In the genomic region with DNA sequence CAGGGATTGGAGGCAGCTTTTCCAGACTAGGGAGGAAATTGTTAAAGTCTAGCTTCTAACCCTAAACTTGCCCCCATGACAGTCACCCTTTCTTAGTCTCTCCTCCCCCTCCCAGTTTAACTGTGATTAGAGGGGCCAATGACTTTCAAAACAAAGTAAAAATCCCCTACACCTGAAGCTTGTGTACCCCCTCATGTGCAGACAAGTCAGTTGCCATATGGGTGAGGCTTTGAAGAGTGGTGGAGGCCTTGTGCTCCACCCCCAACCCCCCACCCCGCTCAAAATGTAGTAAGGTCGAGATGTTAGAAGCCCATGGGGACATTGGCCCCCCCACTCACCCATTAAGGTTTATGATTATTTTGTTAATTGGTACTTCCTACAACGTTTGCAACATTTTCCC, we compare ENCODE assay signal across 8 mouse cellular contexts. TPM values are rescaled to one million over a fixed set of nuclear protein-coding genes. Genes with fewer than 3 reads are reported as not detected.
DNase-seq lines count a peak whose midpoint lies in the region; ATAC-seq and TF ChIP-seq lines count a peak whose summit lies in the region.

No protein-coding gene starts in this region.

- WGBS in kidney, embryonic 14.5 days: 7% methylated on average over 3 of the region's 3 CpGs
- 47% methylated on average over 3 of the region's 3 CpGs for WGBS in bone marrow, adult 2 months
- 3% methylated on average over 3 of the region's 3 CpGs for WGBS in hindbrain, embryonic 13.5 days
- 5% methylated on average over 3 of the region's 3 CpGs for WGBS in midbrain, embryonic 12.5 days

- peak overlapping the region; percentile 91; the same call in 1 of the 2 replicates for H3K27ac ChIP-seq in kidney, embryonic 14.5 days (ENCODE audit: low read depth, low read length)
- H3K27ac ChIP-seq in bone marrow, adult 2 months (ENCODE audit: control insufficient read depth, insufficient read depth, low read depth, low read length, poor library complexity): peak overlapping the region; percentile 97
- H3K27ac ChIP-seq in hindbrain, embryonic 13.5 days: peak overlapping the region; percentile 97
- H3K27ac ChIP-seq in midbrain, embryonic 12.5 days (replicated peaks): no peak overlapping the region; the same call in 1 of the 2 replicates

- DNase-seq in kidney, postnatal 25 days: no peak
- DNase-seq in frontal cortex, postnatal 14 days (ENCODE audit: low spot score in 2 of 2): no peak
- no peak for DNase-seq in layer of hippocampus, adult 8-10 months (ENCODE audit: low spot score in 2 of 2)

- no peaks in the 10 kb centered on the region for H3K27me3 ChIP-seq in kidney, embryonic 14.5 days (ENCODE audit: control insufficient read depth, insufficient read depth, low read length)
- H3K27me3 ChIP-seq in hindbrain, embryonic 13.5 days: peaks cover 5% of the 10 kb centered on the region
- H3K27me3 ChIP-seq in midbrain, embryonic 12.5 days: peaks cover 20% of the 10 kb centered on the region

- peaks cover 24% of the 10 kb centered on the region; the same call in 1 of the 2 replicates for H3K4me1 ChIP-seq in kidney, embryonic 14.5 days (ENCODE audit: control insufficient read depth, insufficient read depth, low read length)
- H3K4me1 ChIP-seq in bone marrow, adult 2 months (ENCODE audit: control insufficient read depth, insufficient read depth, low read length): no peaks in the 10 kb centered on the region; the same call in 1 of the 2 replicates
- peaks cover 59% of the 10 kb centered on the region for H3K4me1 ChIP-seq in hindbrain, embryonic 13.5 days (replicated peaks)
- peaks cover 40% of the 10 kb centered on the region for H3K4me1 ChIP-seq in midbrain, embryonic 12.5 days

- peak overlapping the region; percentile 75 for H3K9ac ChIP-seq in kidney, embryonic 14.5 days (ENCODE audit: low read depth, low read length)
- peak overlapping the region; percentile 97 for H3K9ac ChIP-seq in hindbrain, embryonic 13.5 days
- H3K9ac ChIP-seq in midbrain, embryonic 12.5 days (replicated peaks): peak overlapping the region; percentile 88

- H3K4me3 ChIP-seq in kidney, embryonic 14.5 days (ENCODE audit: low read length): peak overlapping the region; percentile 47
- peak overlapping the region; percentile 97 for H3K4me3 ChIP-seq in bone marrow, adult 2 months (replicated peaks; ENCODE audit: control insufficient read depth, low read depth, low read length)
- H3K4me3 ChIP-seq in hindbrain, embryonic 13.5 days: peak overlapping the region; percentile 78
- peak overlapping the region; percentile 76 for H3K4me3 ChIP-seq in midbrain, embryonic 12.5 days

- no peak for ATAC-seq in kidney, embryonic 14.5 days (ENCODE audit: low FRiP score, low TSS enrichment)
- ATAC-seq in hindbrain, embryonic 13.5 days (ENCODE audit: low FRiP score): no peak
- ATAC-seq in midbrain, embryonic 12.5 days (ENCODE audit: low FRiP score, low read depth): no peak
- no peak for ATAC-seq in frontal cortex, adult (ENCODE audit: low TSS enrichment)

- H3K4me2 ChIP-seq in kidney, embryonic 14.5 days (replicated peaks; ENCODE audit: low read depth, low read length): peak overlapping the region; percentile 76
- peak overlapping the region; percentile 87 for H3K4me2 ChIP-seq in hindbrain, embryonic 13.5 days
- peak overlapping the region; percentile 87 for H3K4me2 ChIP-seq in midbrain, embryonic 12.5 days (replicated peaks)

- no peak for TF ChIP-seq POLR2A in bone marrow, adult 2 months (IDR thresholded peaks at IDR 0.05; ENCODE audit: borderline replicate concordance, control insufficient read depth, low read depth, low read length)

- H3K36me3 ChIP-seq in kidney, embryonic 14.5 days (ENCODE audit: control insufficient read depth, insufficient read depth, low read length): peaks cover 24% of the 10 kb centered on the region
- H3K36me3 ChIP-seq in hindbrain, embryonic 13.5 days: peaks cover 28% of the 10 kb centered on the region
- H3K36me3 ChIP-seq in midbrain, embryonic 12.5 days: peaks cover 29% of the 10 kb centered on the region

- no peak for TF ChIP-seq CTCF in bone marrow, adult 2 months (IDR thresholded peaks at IDR 0.05; ENCODE audit: control insufficient read depth, insufficient read depth, low read length)

- H3K9me3 ChIP-seq in kidney, embryonic 14.5 days (ENCODE audit: control insufficient read depth, low read length): no peaks in the 10 kb centered on the region
- no peaks in the 10 kb centered on the region for H3K9me3 ChIP-seq in hindbrain, embryonic 13.5 days
- H3K9me3 ChIP-seq in midbrain, embryonic 12.5 days: no peaks in the 10 kb centered on the region

RNA-seq across cellular contexts. Expression of a gene that starts 1.5 kb away (rescaled TPM):
- 10.5 and 14.2 TPM in 2 replicates for polyA plus RNA-seq in kidney, embryonic 14.5 days (2014; fragmentation: Nextera tagmentation; extraction: Ambion mirVana)
- 19.3 and 31.8 TPM in 2 replicates for polyA plus RNA-seq in bone marrow, adult 2 months (2011; ENCODE audit: insufficient read depth, insufficient read length, low replicate concordance, missing spikeins)
- 7.0 and 8.5 TPM in 2 replicates for polyA plus RNA-seq in hindbrain, embryonic 13.5 days (2015; fragmentation: Nextera tagmentation; extraction: Ambion mirVana)
- polyA plus RNA-seq in midbrain, embryonic 12.5 days (2016; fragmentation: Nextera tagmentation; extraction: Ambion mirVana): 3.4 TPM in 2 replicates
- 10 to 100 TPM; 36.5 to 46.3 (median 42.0) TPM for total RNA-seq in layer of hippocampus, adult 8-10 months (2022)

Comparison
In these comparisons a context has a peak if more than half of its experiments do, and no peak if none do; other contexts are left out.
1. H3K4me3 ChIP-seq: peak in every context shown above with its lines; median percentile 97 in bone marrow, adult 2 months; 78 in hindbrain, embryonic 13.5 days; 76 in midbrain, embryonic 12.5 days; 47 in kidney, embryonic 14.5 days.